8 mouse cellular contexts compared by ENCODE assay signal in the genomic region with DNA sequence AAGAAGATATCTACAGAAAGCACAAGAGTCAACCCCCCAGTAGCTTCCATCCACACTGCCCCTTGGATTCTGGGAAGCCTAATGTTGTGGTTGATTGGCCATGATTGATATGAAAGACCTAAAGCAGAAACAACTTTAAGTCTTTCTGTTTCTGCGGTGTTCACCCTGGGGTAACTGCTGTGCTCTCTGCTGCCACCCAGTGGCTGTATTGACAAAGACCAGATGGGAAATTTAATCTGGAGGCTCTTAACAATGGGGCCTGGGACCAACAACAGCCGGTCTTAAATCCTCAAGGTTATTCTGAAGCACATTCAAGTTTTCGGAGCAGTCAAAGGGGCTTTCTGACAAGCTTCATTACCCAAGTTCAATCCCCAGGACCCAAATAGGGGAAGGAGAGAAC. TPM values are rescaled to one million over a fixed set of nuclear protein-coding genes. Genes with fewer than 3 reads are reported as not detected.
DNase-seq lines count a peak whose midpoint lies in the region; ATAC-seq lines count a peak whose summit lies in the region.

No protein-coding gene starts in this region.

- no peaks in the 10 kb centered on the region for H3K27me3 ChIP-seq in lung, embryonic 16.5 days (ENCODE audit: control insufficient read depth, insufficient read depth, low read depth, low read length)

- 9% methylated on average over 3 of the region's 3 CpGs for WGBS in lung, embryonic 16.5 days

- H3K4me3 ChIP-seq in lung, embryonic 16.5 days (ENCODE audit: low read length), result no peak overlapping the region

- no peak overlapping the region for H3K27ac ChIP-seq in lung, embryonic 16.5 days (ENCODE audit: low read length)

- H3K4me2 ChIP-seq in lung, embryonic 16.5 days (ENCODE audit: low read depth, low read length), result no peak overlapping the region

- H3K36me3 ChIP-seq in lung, embryonic 16.5 days (ENCODE audit: control insufficient read depth, insufficient read depth, low read length), result no peaks in the 10 kb centered on the region

- 0 out of 2 replicates have a peak, but pooled peaks cover 4% of the 10 kb centered on the region for H3K4me1 ChIP-seq in lung, embryonic 16.5 days (replicated peaks; ENCODE audit: control insufficient read depth, insufficient read depth, low read length)

- peak; percentile 77 for ATAC-seq in granulocyte monocyte progenitor cell, adult 5-6 weeks (replicated peaks; ENCODE audit: poor library complexity, severe bottlenecking)
- peak; percentile 73 for ATAC-seq in lung, embryonic 16.5 days (ENCODE audit: low read depth)

- H3K9ac ChIP-seq in lung, embryonic 16.5 days (ENCODE audit: low read length), result no peak overlapping the region

- no peaks in the 10 kb centered on the region for H3K9me3 ChIP-seq in lung, embryonic 16.5 days (ENCODE audit: control insufficient read depth, low read length)

- peak; percentile 84 for DNase-seq in CD4-positive, CD25-positive, alpha-beta regulatory T cell, adult 2 months (ENCODE audit: low read depth, low spot score)
- peak; percentile 63 for DNase-seq in T-cell, adult 2 months (ENCODE audit: low spot score)
- peak; percentile 86 for DNase-seq in embryo, embryonic 10 days (ENCODE audit: low spot score)
- DNase-seq in layer of hippocampus, adult 11-12 months (ENCODE audit: low spot score), result peak; percentile 80
- DNase-seq in right cerebral cortex, postnatal 25 days, result peak; percentile 55
- DNase-seq in urinary bladder, postnatal 36 days (ENCODE audit: low spot score in 2 of 2), result peak; percentile 70 to 80

RNA-seq across cellular contexts. Expression of a gene that starts 24.0 kb away (rescaled TPM):
- total RNA-seq in granulocyte monocyte progenitor cell, adult 5-6 weeks (2014; fragmentation: Nextera tagmentation), result not detected in 2 replicates
- total RNA-seq in granulocyte monocyte progenitor cell, adult 5-6 weeks (2017), result 0.34 TPM in 1 of 2 replicates, not detected in the other
- 65.8 and 66.7 TPM in 2 replicates for polyA plus RNA-seq in lung, embryonic 16.5 days (2015; fragmentation: Nextera tagmentation; extraction: Ambion mirVana)
